Mouse (Mus musculus): ENCODE measurements around the gene Clnk. TPM values are rescaled to one million over a fixed set of nuclear protein-coding genes. Genes with fewer than 3 reads are reported as not detected.

The Clnk gene
- polyA plus RNA-seq, 1 experiment from 2014 or later, result 0.14 TPM

DNA sequence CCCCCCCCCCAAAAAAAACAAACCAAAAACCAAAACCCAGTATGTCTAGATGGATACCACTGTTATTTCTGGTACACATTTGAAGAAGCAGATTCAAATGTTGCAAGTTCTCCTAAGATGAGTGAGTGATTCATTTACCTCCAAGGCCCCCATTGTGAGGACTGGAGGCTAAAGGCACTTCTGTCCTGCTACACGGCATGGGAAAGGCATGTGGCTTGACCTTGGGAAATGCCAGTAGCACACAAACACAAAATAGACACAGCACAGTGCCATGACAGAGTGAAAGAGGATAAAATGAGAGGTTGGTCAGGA, 4.8 kb upstream of the Clnk start:
- Histone ChIP-seq H3K27me3 (ENCODE audit: control insufficient read depth, insufficient read depth, low read depth, low read length) (no peaks in the 10 kb centered on the region), H3K9ac (ENCODE audit: low read depth, low read length) (no peak overlapping the region), H3K27ac (ENCODE audit: low read length) (no peak overlapping the region), H3K4me2 (ENCODE audit: low read length) (no peak overlapping the region), H3K9me3 (replicated peaks; ENCODE audit: control insufficient read depth, low read length, poor library complexity, severe bottlenecking) (no peaks in the 10 kb centered on the region), H3K4me3 (ENCODE audit: low read depth, low read length) (no peak overlapping the region), H3K36me3 (ENCODE audit: control insufficient read depth, insufficient read depth, low read length) (no peaks in the 10 kb centered on the region), H3K4me1 (ENCODE audit: control insufficient read depth, insufficient read depth, low read length) (no peaks in the 10 kb centered on the region)
- no peak for ATAC-seq
- WGBS, result 75% methylated on average over 1 of the region's 1 CpGs

DNA sequence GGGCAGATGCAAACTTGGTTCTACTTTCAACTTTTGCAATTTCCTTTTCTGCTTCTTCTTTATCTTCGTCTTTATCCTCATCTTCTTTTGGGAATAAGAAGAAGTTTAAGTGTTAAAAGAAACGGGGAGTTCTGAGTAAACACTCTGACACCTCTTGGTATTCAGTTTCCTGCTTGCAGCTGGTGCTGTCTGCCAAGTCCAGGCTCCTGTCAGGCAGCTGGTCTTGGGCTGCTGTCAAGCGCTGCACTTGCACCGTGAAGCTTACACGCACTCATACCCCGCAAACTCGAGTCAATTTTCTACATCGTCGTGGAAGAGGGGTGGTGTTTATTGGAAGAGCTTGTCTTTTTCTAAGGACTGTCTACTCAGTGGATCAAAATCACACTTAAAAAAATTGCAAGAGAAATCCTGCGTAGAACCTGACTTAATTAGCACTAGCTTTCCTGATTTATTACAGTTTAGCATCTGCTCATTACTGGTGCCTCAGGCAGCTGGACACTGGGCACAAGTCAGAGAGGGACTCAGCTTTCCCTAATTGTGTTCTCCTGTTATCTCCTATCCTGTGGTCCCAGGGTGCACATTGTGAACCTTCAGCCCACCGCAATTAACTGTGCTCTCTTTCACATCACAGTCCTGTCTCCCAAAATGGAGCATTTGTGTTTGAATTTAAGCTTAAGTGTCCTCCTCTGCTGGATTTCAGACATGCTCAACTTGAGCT, 3.5 kb upstream of the Clnk start:
- 42% methylated on average over 11 of the region's 11 CpGs for WGBS

DNA sequence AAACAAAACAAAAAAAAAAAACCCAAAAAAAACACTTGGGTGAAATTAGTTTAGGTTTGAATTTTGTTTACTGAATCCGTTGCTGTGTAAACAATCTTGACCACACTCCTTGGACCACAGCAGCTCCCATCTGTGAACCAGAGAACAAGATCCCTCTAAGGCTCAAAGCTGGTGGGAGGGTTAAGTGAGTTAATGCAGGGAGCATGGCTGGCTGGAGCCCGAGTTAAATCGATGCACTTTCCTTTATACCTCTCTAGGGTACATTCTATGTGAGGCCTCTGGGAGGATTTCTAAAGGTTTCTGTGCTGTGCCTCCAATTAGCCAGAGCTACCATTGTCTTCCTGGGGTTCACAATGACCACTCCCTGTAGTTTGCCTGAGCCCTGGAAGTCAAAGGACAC, 1.2 kb downstream of the Clnk start:
- H3K9me3 ChIP-seq (replicated peaks; ENCODE audit: control insufficient read depth, low read length, poor library complexity, severe bottlenecking), result no peaks in the 10 kb centered on the region
- ATAC-seq, result no peak
- H3K27me3 ChIP-seq (ENCODE audit: control insufficient read depth, insufficient read depth, low read depth, low read length), result no peaks in the 10 kb centered on the region
- no peak overlapping the region for H3K4me2 ChIP-seq (ENCODE audit: low read length)
- 30% methylated on average over 3 of the region's 3 CpGs for WGBS
- H3K9ac ChIP-seq (ENCODE audit: low read depth, low read length), result no peak overlapping the region
- H3K4me3 ChIP-seq (ENCODE audit: low read depth, low read length), result no peak overlapping the region
- no peak overlapping the region for H3K27ac ChIP-seq (ENCODE audit: low read length)
- no peaks in the 10 kb centered on the region for H3K4me1 ChIP-seq (ENCODE audit: control insufficient read depth, insufficient read depth, low read length)
- no peaks in the 10 kb centered on the region for H3K36me3 ChIP-seq (ENCODE audit: control insufficient read depth, insufficient read depth, low read length)

More for the DNA sequence above, 3.5 kb upstream of the Clnk start:
- Histone ChIP-seq H3K9me3 (replicated peaks; ENCODE audit: control insufficient read depth, low read length, poor library complexity, severe bottlenecking) (no peaks in the 10 kb centered on the region), H3K9ac (ENCODE audit: low read depth, low read length) (no peak overlapping the region), H3K4me2 (ENCODE audit: low read length) (no peak overlapping the region), H3K36me3 (ENCODE audit: control insufficient read depth, insufficient read depth, low read length) (no peaks in the 10 kb centered on the region), H3K27ac (ENCODE audit: low read length) (no peak overlapping the region), H3K4me1 (ENCODE audit: control insufficient read depth, insufficient read depth, low read length) (no peaks in the 10 kb centered on the region), H3K4me3 (ENCODE audit: low read depth, low read length) (no peak overlapping the region), H3K27me3 (ENCODE audit: control insufficient read depth, insufficient read depth, low read depth, low read length) (no peaks in the 10 kb centered on the region)
- ATAC-seq, result no peak; the same call in 1 of the 2 replicates

DNA sequence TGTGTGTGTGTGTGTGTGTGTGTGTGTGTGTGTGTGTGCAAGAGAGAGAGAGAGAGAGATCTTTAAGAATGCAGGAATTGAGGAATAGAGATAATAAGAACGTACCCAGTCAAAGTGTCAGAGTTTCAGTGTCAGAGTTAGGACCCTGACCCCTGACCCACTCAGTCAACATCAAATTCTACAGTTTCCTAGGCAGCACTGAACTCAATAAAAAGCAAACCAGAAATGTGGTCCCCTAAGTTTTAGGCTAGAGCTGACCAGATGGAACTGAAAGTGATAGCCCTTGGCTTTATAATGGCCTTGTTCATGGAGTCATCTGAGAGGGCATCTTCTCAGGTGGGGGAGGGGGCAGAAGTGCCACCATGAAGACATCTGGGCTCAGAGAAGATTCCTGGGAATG, 1.7 kb downstream of the Clnk start:
- Histone ChIP-seq H3K9me3 (replicated peaks; ENCODE audit: control insufficient read depth, low read length, poor library complexity, severe bottlenecking) (no peaks in the 10 kb centered on the region), H3K4me2 (ENCODE audit: low read length) (no peak overlapping the region), H3K4me3 (ENCODE audit: low read depth, low read length) (no peak overlapping the region), H3K27me3 (ENCODE audit: control insufficient read depth, insufficient read depth, low read depth, low read length) (no peaks in the 10 kb centered on the region), H3K27ac (ENCODE audit: low read length) (no peak overlapping the region), H3K4me1 (ENCODE audit: control insufficient read depth, insufficient read depth, low read length) (no peaks in the 10 kb centered on the region), H3K9ac (ENCODE audit: low read depth, low read length) (no peak overlapping the region), H3K36me3 (ENCODE audit: control insufficient read depth, insufficient read depth, low read length) (no peaks in the 10 kb centered on the region)
- ATAC-seq, result no peak
- WGBS, result 42% methylated on average over 1 of the region's 1 CpGs

DNA sequence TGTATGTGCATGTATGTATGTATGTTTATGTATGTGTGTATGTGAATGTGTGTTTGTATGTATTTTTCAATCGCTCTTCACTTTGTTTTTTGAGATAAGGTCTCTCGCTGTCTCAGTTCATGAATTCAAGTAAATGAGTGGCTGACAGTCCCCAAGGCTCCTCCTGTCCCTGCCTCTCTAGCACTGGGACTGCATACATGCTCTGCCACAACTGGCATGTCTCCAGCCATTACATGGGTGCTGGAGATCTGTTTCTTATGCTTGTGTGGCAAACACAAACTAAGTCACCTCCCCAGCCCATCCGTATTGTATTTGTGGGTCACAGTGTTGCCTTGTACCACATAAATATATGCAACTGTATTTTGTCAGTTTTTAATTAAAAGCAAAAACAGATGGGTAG, 3.7 kb downstream of the Clnk start:
- no peaks in the 10 kb centered on the region for H3K27me3 ChIP-seq (ENCODE audit: control insufficient read depth, insufficient read depth, low read depth, low read length)
- no peaks in the 10 kb centered on the region for H3K4me1 ChIP-seq (ENCODE audit: control insufficient read depth, insufficient read depth, low read length)
- no peaks in the 10 kb centered on the region for H3K9me3 ChIP-seq (replicated peaks; ENCODE audit: control insufficient read depth, low read length, poor library complexity, severe bottlenecking)
- no peak overlapping the region for H3K4me3 ChIP-seq (ENCODE audit: low read depth, low read length)
- no peak overlapping the region for H3K27ac ChIP-seq (ENCODE audit: low read length)
- no peaks in the 10 kb centered on the region for H3K36me3 ChIP-seq (ENCODE audit: control insufficient read depth, insufficient read depth, low read length)
- WGBS, result 97% methylated on average over 3 of the region's 3 CpGs
- H3K4me2 ChIP-seq (ENCODE audit: low read length), result no peak overlapping the region
- no peak for ATAC-seq
- H3K9ac ChIP-seq (ENCODE audit: low read depth, low read length), result no peak overlapping the region

DNA sequence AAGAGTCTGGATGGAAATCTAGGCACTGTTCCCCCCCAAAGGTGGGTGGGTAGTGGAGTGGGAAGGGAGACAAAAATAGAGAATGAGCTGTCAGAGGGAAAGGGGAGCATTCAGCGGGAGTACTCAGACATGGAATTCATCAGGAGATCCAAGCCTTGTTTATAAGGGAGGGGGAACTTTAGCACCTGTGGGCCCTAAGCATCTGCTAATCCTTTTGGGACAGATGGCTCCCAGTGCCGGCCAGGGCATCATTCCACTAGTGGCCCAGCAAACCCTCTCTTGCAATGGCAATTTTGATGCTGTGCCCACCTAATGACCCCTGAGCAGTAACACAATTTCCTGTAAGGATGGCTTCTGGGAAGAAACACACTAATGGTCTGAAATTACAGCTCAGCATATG, 5.0 kb downstream of the Clnk start:
- H3K27ac ChIP-seq (ENCODE audit: low read length), result no peak overlapping the region
- H3K4me1 ChIP-seq (ENCODE audit: control insufficient read depth, insufficient read depth, low read length), result no peaks in the 10 kb centered on the region
- no peak overlapping the region for H3K9ac ChIP-seq (ENCODE audit: low read depth, low read length)
- no peaks in the 10 kb centered on the region for H3K27me3 ChIP-seq (ENCODE audit: control insufficient read depth, insufficient read depth, low read depth, low read length)
- H3K36me3 ChIP-seq (ENCODE audit: control insufficient read depth, insufficient read depth, low read length), result no peaks in the 10 kb centered on the region
- no peak overlapping the region for H3K4me2 ChIP-seq (ENCODE audit: low read length)
- ATAC-seq, result no peak
- H3K4me3 ChIP-seq (ENCODE audit: low read depth, low read length), result no peak overlapping the region
- no peaks in the 10 kb centered on the region for H3K9me3 ChIP-seq (replicated peaks; ENCODE audit: control insufficient read depth, low read length, poor library complexity, severe bottlenecking)
- 80% methylated on average over 2 of the region's 2 CpGs for WGBS

DNA sequence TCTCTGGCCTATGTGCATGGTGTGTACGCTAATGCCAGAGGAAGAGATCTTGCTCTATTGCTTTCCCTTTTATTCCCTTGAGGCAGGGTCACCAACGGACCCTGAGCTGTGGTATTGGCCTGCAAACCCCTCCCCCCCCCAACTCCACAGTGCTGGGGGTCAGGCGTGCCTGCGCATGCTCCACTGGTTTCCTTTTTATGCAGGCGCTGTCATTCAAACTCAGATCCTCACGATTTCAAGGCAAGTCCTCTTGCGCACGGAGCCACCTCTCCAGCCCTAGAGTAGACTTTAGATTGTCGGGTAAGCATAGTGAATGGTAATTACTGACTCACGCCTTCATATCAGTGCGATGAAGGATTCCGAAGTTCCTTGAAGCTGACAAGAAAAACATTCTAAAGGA, 6.1 kb downstream of the Clnk start:
- Histone ChIP-seq H3K27ac (ENCODE audit: low read length) (no peak overlapping the region), H3K4me3 (ENCODE audit: low read depth, low read length) (no peak overlapping the region), H3K9ac (ENCODE audit: low read depth, low read length) (no peak overlapping the region), H3K27me3 (ENCODE audit: control insufficient read depth, insufficient read depth, low read depth, low read length) (no peaks in the 10 kb centered on the region), H3K4me1 (ENCODE audit: control insufficient read depth, insufficient read depth, low read length) (no peaks in the 10 kb centered on the region), H3K9me3 (replicated peaks; ENCODE audit: control insufficient read depth, low read length, poor library complexity, severe bottlenecking) (no peaks in the 10 kb centered on the region), H3K4me2 (ENCODE audit: low read length) (no peak overlapping the region), H3K36me3 (ENCODE audit: control insufficient read depth, insufficient read depth, low read length) (no peaks in the 10 kb centered on the region)
- WGBS, result 49% methylated on average over 12 of the region's 12 CpGs
- no peak for ATAC-seq

DNA sequence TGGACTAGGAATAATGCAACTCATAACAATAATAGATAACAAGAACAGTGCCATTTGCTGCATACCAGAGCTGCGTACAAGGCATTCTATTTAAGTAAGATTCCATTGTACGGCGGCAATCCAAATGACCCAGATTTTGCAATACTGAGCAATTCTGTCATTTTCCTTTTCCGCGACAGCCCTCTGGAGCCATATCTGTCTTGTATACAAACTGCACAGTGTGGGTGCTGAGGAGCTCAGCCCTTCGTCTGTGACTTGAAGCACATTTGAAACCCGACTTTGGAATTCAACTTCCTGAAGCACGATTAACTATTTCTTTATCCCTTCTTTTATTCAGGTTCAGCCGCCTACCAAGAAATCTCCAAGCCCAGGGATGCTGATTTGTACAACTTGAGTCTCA, 6.6 kb downstream of the Clnk start:
- Histone ChIP-seq H3K4me1 (ENCODE audit: control insufficient read depth, insufficient read depth, low read length) (no peaks in the 10 kb centered on the region), H3K27ac (ENCODE audit: low read length) (no peak overlapping the region), H3K4me2 (ENCODE audit: low read length) (no peak overlapping the region), H3K9me3 (replicated peaks; ENCODE audit: control insufficient read depth, low read length, poor library complexity, severe bottlenecking) (no peaks in the 10 kb centered on the region), H3K27me3 (ENCODE audit: control insufficient read depth, insufficient read depth, low read depth, low read length) (no peaks in the 10 kb centered on the region), H3K4me3 (ENCODE audit: low read depth, low read length) (no peak overlapping the region), H3K36me3 (ENCODE audit: control insufficient read depth, insufficient read depth, low read length) (no peaks in the 10 kb centered on the region), H3K9ac (ENCODE audit: low read depth, low read length) (no peak overlapping the region)
- WGBS, result 77% methylated on average over 9 of the region's 9 CpGs
- ATAC-seq, result no peak

DNA sequence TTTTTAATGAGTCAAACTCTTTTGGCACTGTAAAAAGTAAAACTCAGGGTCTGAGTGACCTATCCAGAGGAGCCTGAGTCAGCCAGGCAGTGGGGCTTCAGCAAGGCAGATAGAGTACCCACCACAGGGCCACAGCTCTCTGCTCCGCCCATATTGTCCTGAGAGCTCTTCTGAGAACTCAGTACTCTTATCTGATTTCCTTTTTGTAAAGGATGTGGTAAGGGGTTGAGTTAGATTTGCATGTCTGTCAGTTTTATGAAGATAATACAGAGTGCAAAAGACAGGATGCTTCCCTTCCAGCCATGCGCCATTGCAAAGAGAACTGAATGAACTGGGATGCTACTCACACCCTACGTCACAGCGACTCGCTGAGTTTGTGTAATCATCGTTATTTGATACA, 12.0 kb downstream of the Clnk start:
- Histone ChIP-seq H3K27me3 (ENCODE audit: control insufficient read depth, insufficient read depth, low read depth, low read length) (no peaks in the 10 kb centered on the region), H3K4me1 (ENCODE audit: control insufficient read depth, insufficient read depth, low read length) (no peaks in the 10 kb centered on the region), H3K9me3 (replicated peaks; ENCODE audit: control insufficient read depth, low read length, poor library complexity, severe bottlenecking) (no peaks in the 10 kb centered on the region), H3K27ac (ENCODE audit: low read length) (no peak overlapping the region), H3K4me3 (ENCODE audit: low read depth, low read length) (no peak overlapping the region), H3K9ac (ENCODE audit: low read depth, low read length) (no peak overlapping the region), H3K36me3 (ENCODE audit: control insufficient read depth, insufficient read depth, low read length) (no peaks in the 10 kb centered on the region), H3K4me2 (ENCODE audit: low read length) (no peak overlapping the region)
- no peak for ATAC-seq
- 98% methylated on average over 6 of the region's 6 CpGs for WGBS

Data from midbrain, embryonic 16.5 days (tissue).